Mouse (Mus musculus): Measurements from ENCODE around the gene Negr1.

- no peak for TF ChIP-seq MAFK (IDR thresholded peaks at IDR 0.05; ENCODE audit: insufficient read depth, low read depth, low read length)
- TF ChIP-seq ZNF384 (IDR thresholded peaks at IDR 0.05; ENCODE audit: low read depth, low read length), result no peak
- TF ChIP-seq HCFC1 (IDR thresholded peaks at IDR 0.05; ENCODE audit: borderline replicate concordance, insufficient read depth, low read length), result no peak
- TF ChIP-seq ZC3H11A (IDR thresholded peaks at IDR 0.05; ENCODE audit: borderline replicate concordance, low read depth, low read length), result no peak
- no peak for TF ChIP-seq CHD2 (IDR thresholded peaks at IDR 0.05; ENCODE audit: low read depth, low read length)
Measured at GRCm38 (mm10) chr3:156838550-156838949, 277.0 kb downstream of the Negr1 start.

All from ES-E14 (cell line).